Mouse (Mus musculus): Measurements from ENCODE around the gene Usp15.

DNA sequence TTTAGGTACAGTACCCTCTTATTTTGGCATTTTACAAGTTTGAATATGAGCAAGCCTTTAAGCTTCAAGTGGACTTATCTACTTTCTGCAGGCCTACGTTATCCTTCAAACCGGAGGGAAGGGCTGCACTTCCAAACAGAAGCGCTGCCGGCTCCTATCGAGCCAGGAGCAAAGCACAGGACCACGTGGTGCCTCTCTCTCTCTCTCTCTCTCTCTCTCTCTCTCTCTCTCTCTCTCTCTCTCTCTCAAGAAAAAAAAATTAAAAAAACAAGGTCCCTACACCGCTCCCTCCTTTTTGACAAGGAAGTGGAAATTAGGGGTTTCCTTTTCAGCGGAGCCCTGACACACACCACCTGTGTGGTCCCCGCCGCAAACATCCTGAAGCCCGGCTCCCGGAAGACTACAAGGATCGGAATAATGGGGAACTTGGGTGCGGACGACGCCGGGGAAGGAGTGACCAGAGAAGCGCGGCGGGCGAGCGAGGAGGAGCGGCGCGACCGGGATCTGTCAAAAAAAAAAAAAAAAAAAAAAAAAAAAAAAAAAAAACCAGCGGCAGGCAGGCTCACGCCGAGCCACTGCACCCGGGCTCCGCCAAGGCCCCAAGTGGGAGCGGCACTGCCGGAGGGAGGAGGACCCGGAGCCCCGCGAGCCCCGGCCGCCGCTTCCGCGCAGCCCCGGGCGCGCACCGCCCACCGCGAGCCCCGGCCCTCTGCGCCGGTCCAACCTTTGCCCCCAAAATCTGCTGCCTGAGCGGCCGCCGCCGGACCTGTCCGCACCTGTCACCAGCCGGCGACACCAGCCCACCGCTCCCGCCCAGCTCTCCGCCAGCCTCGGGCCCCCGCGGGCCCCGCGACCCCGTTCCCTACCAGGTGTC lies 597 bp downstream of the Usp15 start:
- TF ChIP-seq POLR2A (IDR thresholded peaks at IDR 0.05; ENCODE audit: insufficient read depth, low read length): no peak
- TF ChIP-seq CTCF (IDR thresholded peaks at IDR 0.05; ENCODE audit: low read depth, low read length): no peak

All from ES-Bruce4 (cell line).